Mouse (Mus musculus): ENCODE measurements at regions not wholly inside any gene's neighbourhood (a gene's known extent, or its start where the extent isn't known, plus 50 kb on each side); places are given as distances from the start of the nearest gene placed in this dataset.

- no peak for TF ChIP-seq POLR2A (IDR thresholded peaks at IDR 0.05; ENCODE audit: low read depth, low read length)
- TF ChIP-seq CTCF (conservative IDR thresholded peaks at IDR 0.05; ENCODE audit: insufficient read depth, insufficient read length, low read depth, low read length), result no peak
Measured at GRCm38 (mm10) chr3:60759046-60759445, 243.5 kb upstream of the P2ry1 start.

Measured in kidney, adult 2 months (tissue).